In the genomic region with DNA sequence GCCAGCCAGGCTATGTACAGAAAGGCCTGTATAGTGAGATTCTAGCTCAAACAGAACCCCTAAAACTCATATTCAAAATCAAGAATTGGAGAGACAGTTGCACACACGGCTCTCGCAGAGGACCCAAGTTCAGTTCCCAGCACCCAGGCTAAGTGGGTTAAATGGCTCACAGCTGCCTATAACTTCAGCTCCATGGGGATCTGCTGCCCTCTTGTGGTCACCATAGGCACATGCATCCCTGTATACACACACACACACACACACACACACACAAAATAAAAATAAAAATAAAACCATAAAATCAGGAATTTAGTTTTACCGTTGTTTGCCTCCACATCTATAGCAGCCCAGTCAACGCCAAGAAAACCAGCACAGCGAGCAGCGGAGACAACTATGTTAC, we compare ENCODE assay signal across 20 mouse cellular contexts.
DNase-seq lines count a peak whose midpoint lies in the region; ATAC-seq and TF ChIP-seq lines count a peak whose summit lies in the region.
"Had no signal": no experiment of that assay in that cellular context is flagged by ENCODE, and none has a peak within 500 bp of the region (broad histone marks: within the 10 kb centered on the region; RNA-seq: fewer than 3 reads in every experiment).

No protein-coding gene starts in this region.

- no peak for TF ChIP-seq POLR2A in cortical plate, adult 2 months (IDR thresholded peaks at IDR 0.05; ENCODE audit: extremely low read depth, insufficient read depth, low read length)

- peaks cover 9% of the 10 kb centered on the region for H3K9me3 ChIP-seq in liver, postnatal 0 days (ENCODE audit: low read length)
- peaks cover 3% of the 10 kb centered on the region; the same call in 1 of the 2 replicates for H3K9me3 ChIP-seq in E14TG2a.4 (ENCODE audit: low read length)
- H3K9me3 ChIP-seq: embryonic facial prominence, embryonic 15.5 days; liver, embryonic 13.5 days had no signal

- peak; percentile 46 for TF ChIP-seq CTCF in liver, postnatal 0 days (IDR thresholded peaks at IDR 0.05; ENCODE audit: low read depth)
- TF ChIP-seq CTCF in E14TG2a.4 (conservative IDR thresholded peaks at IDR 0.05; ENCODE audit: low read length), result peak; percentile 29; the same call in 1 of the 2 replicates
- peak; percentile 33; the same call in 1 of the 2 replicates for TF ChIP-seq CTCF in cortical plate, adult 2 months (IDR thresholded peaks at IDR 0.05; ENCODE audit: extremely low read depth, insufficient read depth, low read length)

- TF ChIP-seq EP300 in liver, postnatal 0 days (IDR thresholded peaks at IDR 0.05; ENCODE audit: low read depth), result no peak

- intact Hi-C loops in heart, postnatal 36 days (cut with DNase I), result no loop called here

- 97% methylated on average over 6 of the region's 6 CpGs for whole genome bisulfite sequencing in liver, postnatal 0 days (ENCODE audit: insufficient replicate concordance)

- no peak overlapping the region for H3K4me3 ChIP-seq in liver, postnatal 0 days (ENCODE audit: low read depth, low read length)
- no peak overlapping the region for H3K4me3 ChIP-seq in E14TG2a.4 (replicated peaks; ENCODE audit: low read length)
- no peak overlapping the region for H3K4me3 ChIP-seq in cortical plate, adult 2 months (ENCODE audit: insufficient read depth, low read length)
- H3K4me3 ChIP-seq: embryonic facial prominence, embryonic 15.5 days; forebrain, embryonic 13.5 days; liver, embryonic 13.5 days; midbrain, embryonic 12.5 days had no signal

- no peaks in the 10 kb centered on the region for H3K27me3 ChIP-seq in liver, postnatal 0 days (ENCODE audit: insufficient read depth, low read length)
- H3K27me3 ChIP-seq in E14TG2a.4 (ENCODE audit: insufficient read depth, low read length), result no peaks in the 10 kb centered on the region
- H3K27me3 ChIP-seq: embryonic facial prominence, embryonic 15.5 days; forebrain, embryonic 13.5 days; liver, embryonic 13.5 days; midbrain, embryonic 12.5 days had no signal

- no peak overlapping the region for H3K27ac ChIP-seq in liver, postnatal 0 days (ENCODE audit: low read depth)
- no peak overlapping the region for H3K27ac ChIP-seq in cortical plate, adult 2 months (ENCODE audit: insufficient read depth, low read length)
- H3K27ac ChIP-seq: embryonic facial prominence, embryonic 15.5 days; forebrain, embryonic 13.5 days; liver, embryonic 13.5 days; midbrain, embryonic 12.5 days had no signal

- no peak overlapping the region for H3K4me2 ChIP-seq in liver, postnatal 0 days (ENCODE audit: low read depth, low read length)
- H3K4me2 ChIP-seq: embryonic facial prominence, embryonic 15.5 days; forebrain, embryonic 13.5 days; liver, embryonic 13.5 days; midbrain, embryonic 12.5 days had no signal

- ATAC-seq in liver, postnatal 0 days, result no peak
- ATAC-seq: forebrain, embryonic 13.5 days had no signal

- peaks cover 16% of the 10 kb centered on the region for H3K36me3 ChIP-seq in liver, postnatal 0 days (replicated peaks; ENCODE audit: insufficient read depth, low read length)
- peaks cover 22% of the 10 kb centered on the region for H3K36me3 ChIP-seq in E14TG2a.4 (ENCODE audit: insufficient read depth, low read length)

- H3K9ac ChIP-seq in liver, postnatal 0 days (replicated peaks), result no peak overlapping the region
- H3K9ac ChIP-seq: embryonic facial prominence, embryonic 15.5 days; forebrain, embryonic 13.5 days; liver, embryonic 13.5 days; midbrain, embryonic 12.5 days had no signal

- no peaks in the 10 kb centered on the region for H3K4me1 ChIP-seq in liver, postnatal 0 days (ENCODE audit: insufficient read depth)
- no peaks in the 10 kb centered on the region for H3K4me1 ChIP-seq in E14TG2a.4 (replicated peaks; ENCODE audit: low read depth, low read length)
- no peaks in the 10 kb centered on the region for H3K4me1 ChIP-seq in cortical plate, adult 2 months (ENCODE audit: control insufficient read depth, insufficient read depth, low read length)
- H3K4me1 ChIP-seq: embryonic facial prominence, embryonic 15.5 days; forebrain, embryonic 13.5 days; midbrain, embryonic 12.5 days had no signal

- DNase-seq in heart, adult 11 months, result peak; percentile 60
- no peak for DNase-seq in heart, postnatal 36 days
- no peak for DNase-seq in liver, postnatal 0 days
- no peak for DNase-seq in liver
- no peak for DNase-seq in thymus, postnatal 25 days
- DNase-seq in yolk sac, embryonic 10.5 days (ENCODE audit: low spot score), result no peak
- DNase-seq: adrenal gland, adult 2 months; cerebellum, adult 8-10 months; gastrocnemius, postnatal 10 days; heart, postnatal 10 days; left cerebral cortex, postnatal 4 days; liver, embryonic 13.5 days; lung, postnatal 36 days; right cerebral cortex, adult 18-20 months; thymus, adult 18-20 months had no signal
